ENCODE assay signal across 21 mouse cellular contexts in genomic region chr2:141935130-141935529, GRCm38 (mm10).
"Had no signal": no experiment of that assay in that cellular context is flagged by ENCODE, and none has a peak within 500 bp of the region (broad histone marks: within the 10 kb centered on the region; RNA-seq: fewer than 3 reads in every experiment).

No protein-coding gene starts in this region.

- H3K9ac ChIP-seq: limb, embryonic 12.5 days; limb, embryonic 15.5 days; liver, embryonic 14.5 days; liver, postnatal 0 days; lung, embryonic 14.5 days; midbrain, embryonic 12.5 days; midbrain, embryonic 15.5 days; neural tube, embryonic 12.5 days; neural tube, embryonic 15.5 days; stomach, embryonic 15.5 days had no signal

- H3K4me1 ChIP-seq: limb, embryonic 12.5 days; limb, embryonic 15.5 days; midbrain, embryonic 12.5 days; midbrain, embryonic 15.5 days; neural tube, embryonic 12.5 days; neural tube, embryonic 15.5 days; stomach, embryonic 15.5 days had no signal

- H3K36me3 ChIP-seq: limb, embryonic 12.5 days; limb, embryonic 15.5 days; midbrain, embryonic 12.5 days; midbrain, embryonic 15.5 days; neural tube, embryonic 12.5 days; neural tube, embryonic 15.5 days; stomach, embryonic 15.5 days had no signal

- DNase-seq: kidney, postnatal 25 days; left cerebral cortex, postnatal 4 days; liver, postnatal 0 days; lung, embryonic 14.5 days; retina, postnatal 1 day; right cerebral cortex, postnatal 25 days; spleen, adult 18-20 months; thymus, postnatal 25 days had no signal

- H3K4me3 ChIP-seq: layer of hippocampus, adult 2 months; limb, embryonic 12.5 days; limb, embryonic 15.5 days; midbrain, embryonic 12.5 days; midbrain, embryonic 15.5 days; neural tube, embryonic 12.5 days; neural tube, embryonic 15.5 days; stomach, embryonic 15.5 days had no signal

- ATAC-seq: liver, postnatal 0 days; lung, postnatal 0 days; midbrain, embryonic 15.5 days had no signal

- H3K27ac ChIP-seq: kidney, postnatal 0 days; layer of hippocampus, adult 2 months; limb, embryonic 12.5 days; limb, embryonic 15.5 days; liver, embryonic 14.5 days; macrophage; midbrain, embryonic 12.5 days; midbrain, embryonic 15.5 days; neural tube, embryonic 12.5 days; neural tube, embryonic 15.5 days; stomach, embryonic 15.5 days had no signal

- H3K4me2 ChIP-seq: limb, embryonic 12.5 days; limb, embryonic 15.5 days; liver, embryonic 11.5 days; lung, embryonic 14.5 days; midbrain, embryonic 12.5 days; midbrain, embryonic 15.5 days; neural tube, embryonic 12.5 days; neural tube, embryonic 15.5 days; stomach, embryonic 15.5 days had no signal

- H3K27me3 ChIP-seq: limb, embryonic 12.5 days; limb, embryonic 15.5 days; midbrain, embryonic 12.5 days; midbrain, embryonic 15.5 days; neural tube, embryonic 12.5 days; neural tube, embryonic 15.5 days; stomach, embryonic 15.5 days had no signal

- H3K9me3 ChIP-seq: limb, embryonic 12.5 days; limb, embryonic 15.5 days; midbrain, embryonic 12.5 days; midbrain, embryonic 15.5 days; neural tube, embryonic 12.5 days; neural tube, embryonic 15.5 days; stomach, embryonic 15.5 days had no signal
